Mouse (Mus musculus) layer of hippocampus, adult 8-10 months (tissue): ENCODE results near the gene Gm20481. TPM values are rescaled to one million over a fixed set of nuclear protein-coding genes. Genes with fewer than 3 reads are reported as not detected.

Source experiments
- total RNA-seq, 4 experiments: library from RNA; stranded (reverse); gene quantifications; 2 replicates each; pipeline ENCODE4 v1.2.4; 2022

The Gm20481 gene
- total RNA-seq, 4 experiments from 2014 or later = not detected

Other genes with a start within 250 kb of the Gm20481 start
- 100 to 1,000 TPM in 2 of 4 experiments, 10 to 100 TPM in 2; 45.7 to 391 (median 199) TPM for gene C4b, start 226.0 kb upstream of the Gm20481 start, total RNA-seq
- 1 to 10 TPM; 2.7 to 3.2 (median 3.0) TPM for gene Cyp21a1, start 165.4 kb upstream of the Gm20481 start, total RNA-seq
- gene Stk19, start 133.0 kb upstream of the Gm20481 start, total RNA-seq = 10 to 100 TPM; 52.3 to 70.3 (median 58.1) TPM
- 10 to 100 TPM; 33.0 to 42.4 (median 34.4) TPM for gene Dxo, start 132.9 kb upstream of the Gm20481 start, total RNA-seq
- 10 to 100 TPM; 67.1 to 77.5 (median 71.5) TPM for gene Skiv2l, start 119.7 kb upstream of the Gm20481 start, total RNA-seq
- gene Nelfe, start 119.5 kb upstream of the Gm20481 start, total RNA-seq = 10 to 100 TPM; 33.2 to 41.3 (median 40.8) TPM
- gene Cfb, start 107.4 kb upstream of the Gm20481 start, total RNA-seq = under 1 TPM; 0.17 to 0.31 (median 0.18) TPM
- gene Zbtb12, start 90.4 kb upstream of the Gm20481 start, total RNA-seq = 10 to 100 TPM in 2 of 4 experiments, 1 to 10 TPM in 2; 8.3 to 10.2 (median 9.3) TPM
- not detected for gene Gm20547, start 87.9 kb upstream of the Gm20481 start, total RNA-seq
- 1 to 10 TPM; 3.1 to 4.4 (median 4.3) TPM for gene C2, start 71.6 kb upstream of the Gm20481 start, total RNA-seq
- gene Ehmt2, start 71.4 kb upstream of the Gm20481 start, total RNA-seq = 100 to 1,000 TPM; 186 to 199 (median 189) TPM
- under 1 TPM; 0.14 to 0.41 (median 0.34) TPM for gene Slc44a4, start 55.4 kb upstream of the Gm20481 start, total RNA-seq
- gene Neu1, start 38.7 kb upstream of the Gm20481 start, total RNA-seq = 10 to 100 TPM; 38.3 to 46.8 (median 41.7) TPM
- 10 to 100 TPM; 13.2 to 31.7 (median 24.2) TPM for gene Hspa1b, start 10.7 kb upstream of the Gm20481 start, total RNA-seq
- gene Hspa1a, start 2.2 kb downstream of the Gm20481 start, total RNA-seq = 10 to 100 TPM; 14.3 to 24.2 (median 19.4) TPM
- under 1 TPM; 0.23 to 0.45 (median 0.31) TPM for gene Hspa1l, start 2.8 kb downstream of the Gm20481 start, total RNA-seq
- 10 to 100 TPM; 13.1 to 19.1 (median 16.9) TPM for gene Lsm2, start 11.9 kb downstream of the Gm20481 start, total RNA-seq
- gene Vars, start 31.1 kb downstream of the Gm20481 start, total RNA-seq = 10 to 100 TPM; 49.9 to 58.8 (median 51.3) TPM
- under 1 TPM; 0.14 to 0.90 (median 0.56) TPM for gene Vwa7, start 46.7 kb downstream of the Gm20481 start, total RNA-seq
- under 1 TPM in 2 of 4 experiments, not detected in 2; 0.76 to 0.95 TPM for gene Sapcd1, start 58.1 kb downstream of the Gm20481 start, total RNA-seq
- gene Msh5, start 76.8 kb downstream of the Gm20481 start, total RNA-seq = 1 to 10 TPM; 1.1 to 2.1 (median 1.4) TPM
- 10 to 100 TPM in 2 of 4 experiments, 1 to 10 TPM in 2; 9.2 to 27.8 (median 15.9) TPM for gene Clic1, start 80.1 kb downstream of the Gm20481 start, total RNA-seq
- gene Ddah2, start 89.1 kb downstream of the Gm20481 start, total RNA-seq = 10 to 100 TPM in 3 of 4 experiments, 1 to 10 TPM in 1; 8.8 to 20.3 (median 14.9) TPM
- gene Ly6g6c, start 95.5 kb downstream of the Gm20481 start, total RNA-seq = not detected
- under 1 TPM in 1 of 4 experiments, not detected in 3; 0.48 TPM for gene Mpig6b, start 96.3 kb downstream of the Gm20481 start, total RNA-seq
- 1 to 10 TPM; 4.6 to 7.1 (median 5.6) TPM for gene Ly6g6e, start 107.0 kb downstream of the Gm20481 start, total RNA-seq
- gene Ly6g6d, start 108.2 kb downstream of the Gm20481 start, total RNA-seq = 1 to 10 TPM; 1.4 to 2.9 (median 2.2) TPM
- 1 to 10 TPM in 1 of 4 experiments, under 1 TPM in 2, not detected in 1; 0.41 to 1.0 (median 0.89) TPM for gene Ly6g6f, start 115.7 kb downstream of the Gm20481 start, total RNA-seq
- 100 to 1,000 TPM in 3 of 4 experiments, 10 to 100 TPM in 1; 96.2 to 115 (median 106) TPM for gene Abhd16a, start 119.4 kb downstream of the Gm20481 start, total RNA-seq
- not detected for gene Ly6g5c, start 138.4 kb downstream of the Gm20481 start, total RNA-seq
- under 1 TPM; 0.27 to 0.83 (median 0.63) TPM for gene Ly6g5b, start 145.5 kb downstream of the Gm20481 start, total RNA-seq
- 10 to 100 TPM; 17.6 to 19.2 (median 18.0) TPM for gene Gpank1, start 151.5 kb downstream of the Gm20481 start, total RNA-seq
- gene Csnk2b, start 152.1 kb downstream of the Gm20481 start, total RNA-seq = 100 to 1,000 TPM; 176 to 194 (median 189) TPM
- gene D17H6S53E, start 156.5 kb downstream of the Gm20481 start, total RNA-seq = 10 to 100 TPM; 27.6 to 31.6 (median 30.9) TPM
- not detected for gene Apom, start 162.1 kb downstream of the Gm20481 start, total RNA-seq
- gene Bag6, start 165.3 kb downstream of the Gm20481 start, total RNA-seq = 100 to 1,000 TPM; 291 to 311 (median 298) TPM
- gene Prrc2a, start 195.0 kb downstream of the Gm20481 start, total RNA-seq = 100 to 1,000 TPM; 302 to 328 (median 308) TPM
- gene Aif1, start 206.2 kb downstream of the Gm20481 start, total RNA-seq = 10 to 100 TPM in 2 of 4 experiments, 1 to 10 TPM in 2; 6.3 to 45.4 (median 25.7) TPM
- gene Lst1, start 218.5 kb downstream of the Gm20481 start, total RNA-seq = 10 to 100 TPM in 1 of 4 experiments, 1 to 10 TPM in 3; 5.0 to 13.2 (median 7.1) TPM
- 1 to 10 TPM in 1 of 4 experiments, under 1 TPM in 3; 0.53 to 1.4 (median 0.71) TPM for gene Ltb, start 224.5 kb downstream of the Gm20481 start, total RNA-seq
- gene Tnf, start 232.1 kb downstream of the Gm20481 start, total RNA-seq = under 1 TPM in 1 of 4 experiments, not detected in 3; 0.29 TPM
- gene Lta, start 235.4 kb downstream of the Gm20481 start, total RNA-seq = under 1 TPM; 0.32 to 0.89 (median 0.67) TPM